Mouse (Mus musculus) G1E (cell line): Measurements from ENCODE around the gene Msgn1. TPM values are rescaled to one million over a fixed set of nuclear protein-coding genes. Genes with fewer than 3 reads are reported as not detected.

ENCODE experiments used
- ATAC-seq: 2 replicates; pipeline ENCODE4 v1.8.0; 2016; ENCODE audit warnings: mild to moderate bottlenecking; ENCODE audit not compliant: insufficient number of reproducible peaks, poor library complexity, low FRiP score, severe bottlenecking; ENCODE audit errors: extremely low read depth
- DNase-seq: peaks from one replicate; pipeline ENCODE4 v3.0.0; 2012; ENCODE audit warnings: low spot score
- H3K27me3 ChIP-seq: 2 replicates; pipeline ENCODE4 v1.6.1; 2012; ENCODE audit warnings: mild to moderate bottlenecking, low read length, inconsistent platforms; ENCODE audit not compliant: insufficient read depth
- H3K36me3 ChIP-seq: replicated peaks from 2 replicates; pipeline ENCODE3; 2012; ENCODE audit warnings: mild to moderate bottlenecking, inconsistent platforms
- H3K4me1 ChIP-seq: 2 replicates; pipeline ENCODE4 v1.6.1; 2012; ENCODE audit warnings: low read depth, low read length, inconsistent platforms, mixed read lengths; ENCODE audit not compliant: insufficient read depth
- H3K4me3 ChIP-seq: 2 replicates; pipeline ENCODE4 v1.5.1; 2012; ENCODE audit warnings: low read depth, mild to moderate bottlenecking, inconsistent platforms, low read length, moderate library complexity, mixed read lengths
- H3K9me3 ChIP-seq: replicated peaks from 2 replicates; pipeline ENCODE4 v1.6.1; 2012; ENCODE audit warnings: inconsistent platforms
- CTCF ChIP-seq: IDR thresholded peaks from 2 replicates; pipeline ENCODE4 v1.5.1; 2012; ENCODE audit warnings: low read depth, low read length, inconsistent platforms, mixed read lengths
- GATA1 ChIP-seq: IDR thresholded peaks from 2 replicates; pipeline ENCODE4 v1.6.1; 2012; ENCODE audit warnings: borderline replicate concordance, low read length, inconsistent platforms, mixed read lengths
- GATA2 ChIP-seq: IDR thresholded peaks from 2 replicates; pipeline ENCODE4 v1.6.1; 2012; ENCODE audit warnings: low read depth, low read length, inconsistent platforms, borderline replicate concordance
- POLR2AphosphoS5 ChIP-seq: IDR thresholded peaks from 2 replicates; pipeline ENCODE4 v1.6.1; 2012; ENCODE audit warnings: low read depth, low read length, inconsistent platforms; ENCODE audit not compliant: insufficient replicate concordance
- TAL1 ChIP-seq: conservative IDR thresholded peaks from 2 replicates; pipeline ENCODE4 v1.6.1; 2012; ENCODE audit warnings: low read depth, low read length, inconsistent platforms, mixed read lengths
- polyA plus RNA-seq: library from polyadenylated mRNA; stranded (reverse); fragments of >175 nt; gene quantifications from 2 replicates; pipeline ENCODE4 v1.2.3, GENCODE M21; 2012
- total RNA-seq, 2 experiments: library from RNA; stranded (forward) in 1 of 2; stranded (reverse) in 1 of 2; fragments of 200-1000 nt in 1 of 2; fragments of >200 nt in 1 of 2; fragmentation: Nextera tagmentation in 1 of 2; gene quantifications; 2 replicates each; pipeline ENCODE4 v1.2.3; 2014 to 2017

Msgn1 gene
- total and polyA plus RNA-seq, 3 experiments, result not detected

GRCm38 (mm10) chr12:11178486-11179154 lies 30.2 kb downstream of the Msgn1 start:
- ATAC-seq (peak; percentile 78), DNase-seq (peak; percentile 43)
- H3K9me3 ChIP-seq, result no peaks in the 10 kb centered on the region
- H3K4me3 ChIP-seq, result no peak overlapping the region
- peaks cover 13% of the 10 kb centered on the region for H3K4me1 ChIP-seq
- TF ChIP-seq CTCF (peak; percentile 62), TAL1 (no peak)
- H3K36me3 ChIP-seq, result no peaks in the 10 kb centered on the region
- no peaks in the 10 kb centered on the region; the same call in none of the 2 replicates for H3K27me3 ChIP-seq

DNA sequence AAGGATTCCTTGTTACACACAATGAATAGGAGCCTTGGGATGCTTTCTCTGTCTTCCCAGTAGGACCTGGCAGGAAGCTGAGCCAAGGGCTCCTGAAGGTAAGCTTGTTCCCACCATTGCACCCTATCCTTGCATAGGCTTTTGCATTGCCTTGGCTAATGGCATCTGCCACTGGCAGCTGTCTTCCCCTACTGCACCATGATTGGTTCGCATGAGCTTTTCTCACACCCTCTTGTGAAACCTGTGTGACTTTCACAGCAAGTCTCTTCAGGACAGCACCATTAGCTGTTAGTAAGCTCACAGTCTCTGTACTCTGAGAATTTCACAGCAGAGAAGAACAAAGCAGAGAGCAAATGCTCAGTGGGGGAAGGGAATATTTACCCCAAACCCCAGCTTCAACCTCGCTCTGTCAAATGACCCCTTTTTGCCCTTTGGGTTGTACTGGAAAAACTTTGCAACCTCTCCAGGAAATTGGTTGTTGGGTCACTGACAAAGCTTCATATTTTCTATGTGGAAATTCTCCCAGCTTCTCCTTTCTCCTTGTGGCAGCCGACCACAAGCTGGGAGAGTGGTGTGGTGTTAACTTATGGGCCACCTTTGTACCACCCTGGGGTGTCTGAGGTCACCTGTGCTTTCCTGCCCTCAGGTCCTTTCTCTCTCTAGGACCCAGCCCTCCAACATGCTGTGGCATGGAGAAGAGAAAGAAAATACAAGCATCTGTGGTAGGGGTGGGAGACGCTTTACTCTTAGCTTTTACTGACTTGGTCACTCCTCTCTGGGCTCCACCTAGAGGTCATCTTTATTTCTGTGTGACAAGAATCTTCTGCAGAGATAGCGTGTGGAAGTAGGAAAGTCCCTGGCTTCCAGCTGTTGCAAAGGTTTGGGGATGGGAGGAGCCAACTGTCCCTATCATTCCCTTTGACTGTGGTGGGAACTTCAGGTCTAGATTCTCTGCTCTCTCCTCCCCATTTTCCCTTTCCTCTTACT lies 31.1 kb downstream of the Msgn1 start:
- H3K9me3 ChIP-seq, result no peaks in the 10 kb centered on the region
- H3K4me3 ChIP-seq, result no peak overlapping the region
- peaks cover 13% of the 10 kb centered on the region for H3K4me1 ChIP-seq
- no peaks in the 10 kb centered on the region for H3K36me3 ChIP-seq
- no peak for ATAC-seq
- TF ChIP-seq CTCF (no peak), GATA1 (no peak), TAL1 (no peak), POLR2AphosphoS5 (no peak), GATA2 (no peak)
- no peaks in the 10 kb centered on the region; the same call in 1 of the 2 replicates for H3K27me3 ChIP-seq
- DNase-seq, result no peak

DNA sequence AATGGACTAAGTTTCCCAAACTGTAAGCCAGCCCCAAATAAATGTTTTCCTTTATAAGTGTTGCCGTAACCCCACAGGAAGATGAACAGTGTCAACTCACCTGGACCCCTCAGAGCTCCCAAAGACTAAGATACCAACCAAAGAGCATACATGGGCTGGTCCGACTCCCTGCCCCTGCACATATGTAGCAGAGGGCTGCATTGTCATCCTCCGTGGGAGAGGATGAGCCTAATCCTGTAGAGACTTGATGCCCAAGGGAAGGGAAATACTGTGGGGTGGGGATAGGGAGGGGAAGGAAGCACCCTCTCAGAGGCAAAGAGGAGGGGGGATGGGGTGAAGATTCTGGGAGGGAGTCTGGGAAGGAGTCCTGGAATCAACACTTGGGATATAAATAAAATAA lies 50.1 kb downstream of the Msgn1 start:
- TF ChIP-seq TAL1 (no peak), POLR2AphosphoS5 (no peak), GATA2 (no peak)
- H3K9me3 ChIP-seq, result no peaks in the 10 kb centered on the region
- ATAC-seq (no peak), DNase-seq (no peak)
- H3K4me1 ChIP-seq, result no peaks in the 10 kb centered on the region
- H3K36me3 ChIP-seq, result no peaks in the 10 kb centered on the region
- no peaks in the 10 kb centered on the region; the same call in 1 of the 2 replicates for H3K27me3 ChIP-seq
- no peak overlapping the region for H3K4me3 ChIP-seq

Other genes with a start within 250 kb of the Msgn1 start
- gene Kcns3, start 57.9 kb downstream of the Msgn1 start, total RNA-seq (2014; fragmentation: Nextera tagmentation), result not detected in 2 replicates
- gene Kcns3, start 57.9 kb downstream of the Msgn1 start, total RNA-seq (2017), result 0.11 and 0.12 TPM in 2 replicates
- 0.07 and 0.08 TPM in 2 replicates for gene Kcns3, start 57.9 kb downstream of the Msgn1 start, polyA plus RNA-seq
- 70.2 and 78.1 TPM in 2 replicates for gene Gen1, start 56.8 kb upstream of the Msgn1 start, total RNA-seq (2014; fragmentation: Nextera tagmentation)
- 31.6 and 36.2 TPM in 2 replicates for gene Gen1, start 56.8 kb upstream of the Msgn1 start, total RNA-seq (2017)
- 5.4 and 13.3 TPM in 2 replicates for gene Gen1, start 56.8 kb upstream of the Msgn1 start, polyA plus RNA-seq
- 108 and 115 TPM in 2 replicates for gene Smc6, start 56.9 kb upstream of the Msgn1 start, total RNA-seq (2014; fragmentation: Nextera tagmentation)
- 75.9 and 97.5 TPM in 2 replicates for gene Smc6, start 56.9 kb upstream of the Msgn1 start, total RNA-seq (2017)
- 130 and 132 TPM in 2 replicates for gene Smc6, start 56.9 kb upstream of the Msgn1 start, polyA plus RNA-seq
- not detected in 2 replicates for gene Vsnl1, start 227.6 kb upstream of the Msgn1 start, total RNA-seq (2014; fragmentation: Nextera tagmentation)
- 0.16 TPM in 1 of 2 replicates, not detected in the other for gene Vsnl1, start 227.6 kb upstream of the Msgn1 start, total RNA-seq (2017)
- gene Vsnl1, start 227.6 kb upstream of the Msgn1 start, polyA plus RNA-seq, result not detected in 2 replicates
- not detected in 2 replicates for gene Rad51ap2, start 247.1 kb upstream of the Msgn1 start, total RNA-seq (2014; fragmentation: Nextera tagmentation)
- gene Rad51ap2, start 247.1 kb upstream of the Msgn1 start, total RNA-seq (2017), result 0.11 and 0.12 TPM in 2 replicates
- gene Rad51ap2, start 247.1 kb upstream of the Msgn1 start, polyA plus RNA-seq, result not detected in 2 replicates